Mouse (Mus musculus) embryonic stem cell, embryonic (primary cell): ENCODE data around the gene Mucl3.

Experiments
- CTCF ChIA-PET, 4 experiments: fragments of 300-600 bp in 2 of 4; fragments of 350-600 bp in 2 of 4; sonication (Branson Sonifier 250); formaldehyde crosslinking; loops; one replicate each; lab custom pipeline; 2022; ENCODE audit warnings: inconsistent platforms in 2 of 4; lab: Charles Lee
- POLR2A ChIA-PET, 4 experiments: fragments of 300-600 bp in 2 of 4; fragments of 350-600 bp in 2 of 4; sonication (Branson Sonifier 250); formaldehyde crosslinking; loops; one replicate each; lab custom pipeline; 2022; ENCODE audit warnings: antibody characterized with exemption in 4 of 4, inconsistent platforms in 1 of 4; lab: Charles Lee

The Mucl3 gene

DNA sequence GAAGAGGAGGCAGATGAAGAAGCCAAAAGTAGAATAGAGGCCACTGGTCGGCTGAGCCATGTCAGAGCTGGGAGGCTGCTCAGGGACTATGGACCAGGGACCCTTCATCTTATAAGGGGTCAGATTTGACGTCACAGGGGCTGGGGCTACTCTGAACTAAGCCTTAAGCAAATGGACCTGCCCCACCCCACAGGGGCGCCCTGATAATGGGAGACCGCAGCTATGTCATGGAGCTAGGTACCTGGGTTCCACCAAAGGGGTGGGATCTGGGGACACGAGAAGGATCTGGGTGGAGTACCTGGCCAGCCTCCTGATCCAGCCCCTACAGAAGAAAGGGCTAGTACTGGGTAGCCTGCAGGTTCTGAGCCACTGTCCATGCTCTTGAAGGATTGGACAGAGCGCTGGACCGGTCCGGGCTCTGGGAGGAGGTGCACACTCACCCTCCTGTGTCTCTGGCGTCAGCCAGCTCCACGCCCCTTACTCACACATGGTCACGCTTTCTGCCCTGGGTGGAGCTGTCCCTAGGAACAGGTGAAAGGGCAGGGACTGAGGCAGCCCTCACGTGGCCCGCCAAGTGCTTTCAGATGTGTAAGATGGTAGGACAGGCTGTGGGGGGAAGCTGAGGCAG, at the start of gene Mucl3:
Gene Mucl3, minus strand, starts transcription at position 87 of the 628 bp plus-strand sequence.
- CTCF ChIA-PET, result interaction anchor here in 2 of 4 experiments (0.8 to 1.4 kb wide), 4 partner anchors 9 to 94 kb away, joined by 3 to 5 read pairs (median 3); no protein-coding TSS in a partner anchor
- POLR2A ChIA-PET, result interaction anchor here in 3 of 4 experiments (0.8 to 1.3 kb wide), 6 partner anchors 8 to 30 kb away, joined by 3 to 4 read pairs (median 4); partner anchors contain the start of gene Gtf2h4 (in 1 of the 3)

DNA sequence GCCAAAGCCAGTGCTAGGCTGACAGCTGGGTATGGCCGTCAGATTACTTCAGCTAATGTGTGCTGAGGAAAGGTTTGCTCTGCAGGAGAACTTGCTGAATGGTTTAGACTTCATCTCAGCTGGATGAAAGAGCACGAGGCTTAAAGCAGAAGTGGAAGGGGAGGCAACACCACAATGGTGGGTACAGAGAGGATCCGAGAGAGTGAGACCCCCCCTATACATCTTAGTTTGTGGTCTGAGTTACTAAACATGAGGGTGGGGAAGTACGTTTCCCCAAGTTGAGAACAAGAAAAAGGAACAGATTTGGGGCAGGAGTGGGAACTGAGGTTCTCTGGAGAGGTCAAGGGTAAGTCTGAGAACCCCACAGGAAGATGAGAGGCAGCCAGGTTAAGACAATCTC, 48.9 kb upstream of the Mucl3 start:
- ChIA-PET CTCF (interaction anchor here in 2 of 4 experiments (1.0 to 1.2 kb wide), 4 partner anchors 19 to 108 kb away, joined by 3 to 6 read pairs (median 4); partner anchors contain the start of gene Gtf2h4 (in 1 of the 2)), POLR2A (interaction anchor here in 1 of 4 experiments (3.1 kb wide), 1 partner anchor 11 kb away, joined by 11 read pairs; no protein-coding TSS in a partner anchor)

DNA sequence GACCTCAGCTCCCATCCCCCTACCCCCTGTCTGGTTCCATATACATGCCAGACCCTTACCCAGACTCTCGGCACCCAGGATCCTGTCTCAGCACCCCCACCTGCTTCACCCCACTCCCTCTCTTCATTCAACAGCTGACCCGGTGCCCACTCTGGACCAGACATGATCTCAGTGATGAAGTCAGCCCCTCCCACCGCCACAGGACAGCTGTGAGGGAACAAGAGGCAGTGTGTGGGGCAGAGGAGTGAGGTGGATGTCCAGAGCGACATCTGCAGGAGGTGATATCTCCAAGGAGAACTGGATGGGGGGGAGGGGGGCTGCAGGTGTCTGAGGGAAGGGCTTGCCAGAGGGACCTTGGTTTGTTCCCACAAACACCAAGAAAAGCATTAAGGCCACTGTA, 48.3 kb upstream of the Mucl3 start:
- ChIA-PET POLR2A (interaction anchor here in 2 of 4 experiments (0.6 to 3.1 kb wide), 6 partner anchors 11 to 329 kb away, joined by 3 to 11 read pairs (median 3); partner anchors contain the start of gene H2-T24 (in 1 of the 2)), CTCF (interaction anchor here in 3 of 4 experiments (0.6 to 1.7 kb wide), 6 partner anchors 18 to 190 kb away, joined by 3 to 7 read pairs (median 5); partner anchors contain the start of gene Gtf2h4 (in 1 of the 3))

DNA sequence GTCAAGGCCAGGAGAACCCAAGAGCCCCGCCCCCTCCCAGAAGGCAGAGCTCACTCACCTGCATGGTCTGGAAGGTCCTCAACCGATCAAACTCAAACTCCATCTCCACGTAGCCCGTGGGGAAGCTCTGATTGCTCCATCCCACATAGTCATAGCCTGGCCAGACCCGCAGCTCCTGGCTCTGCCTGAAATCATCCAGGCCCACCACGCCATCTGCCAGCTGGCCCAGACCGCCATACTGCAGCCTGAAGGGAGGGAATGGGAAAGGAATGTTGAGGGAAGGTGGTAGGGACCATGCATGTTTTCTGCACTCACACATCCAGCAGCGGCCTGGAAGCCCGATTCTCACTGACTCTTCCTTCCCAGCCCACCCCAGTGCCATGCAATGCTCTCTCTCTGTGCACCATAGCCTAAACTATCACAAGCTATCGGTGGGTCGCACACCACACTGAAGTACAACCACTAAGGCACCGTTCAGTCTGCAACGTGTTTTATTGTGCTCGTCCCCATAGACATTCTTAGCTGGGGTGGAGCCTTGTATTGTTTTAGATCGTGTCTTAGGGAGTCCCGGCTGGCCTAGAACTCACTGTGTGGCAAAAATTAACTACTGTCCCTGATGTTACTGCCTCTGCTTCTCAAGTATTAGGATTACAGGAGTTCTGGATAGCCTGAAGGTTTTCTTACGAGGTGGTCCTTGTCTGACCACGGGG, 46.6 kb upstream of the Mucl3 start:
- POLR2A ChIA-PET, result interaction anchor here in 3 of 4 experiments (0.5 to 3.1 kb wide), 16 partner anchors 8 to 202 kb away, joined by 3 to 11 read pairs (median 3); partner anchors contain the start of genes Ddr1 (in 2 of the 3), Gtf2h4 (in 1 of the 3) and Ier3 (in 1 of the 3)
- CTCF ChIA-PET, result interaction anchor here (0.6 to 1.7 kb wide), 15 partner anchors 11 to 92 kb away, joined by 3 to 10 read pairs (median 4); no protein-coding TSS in a partner anchor

DNA sequence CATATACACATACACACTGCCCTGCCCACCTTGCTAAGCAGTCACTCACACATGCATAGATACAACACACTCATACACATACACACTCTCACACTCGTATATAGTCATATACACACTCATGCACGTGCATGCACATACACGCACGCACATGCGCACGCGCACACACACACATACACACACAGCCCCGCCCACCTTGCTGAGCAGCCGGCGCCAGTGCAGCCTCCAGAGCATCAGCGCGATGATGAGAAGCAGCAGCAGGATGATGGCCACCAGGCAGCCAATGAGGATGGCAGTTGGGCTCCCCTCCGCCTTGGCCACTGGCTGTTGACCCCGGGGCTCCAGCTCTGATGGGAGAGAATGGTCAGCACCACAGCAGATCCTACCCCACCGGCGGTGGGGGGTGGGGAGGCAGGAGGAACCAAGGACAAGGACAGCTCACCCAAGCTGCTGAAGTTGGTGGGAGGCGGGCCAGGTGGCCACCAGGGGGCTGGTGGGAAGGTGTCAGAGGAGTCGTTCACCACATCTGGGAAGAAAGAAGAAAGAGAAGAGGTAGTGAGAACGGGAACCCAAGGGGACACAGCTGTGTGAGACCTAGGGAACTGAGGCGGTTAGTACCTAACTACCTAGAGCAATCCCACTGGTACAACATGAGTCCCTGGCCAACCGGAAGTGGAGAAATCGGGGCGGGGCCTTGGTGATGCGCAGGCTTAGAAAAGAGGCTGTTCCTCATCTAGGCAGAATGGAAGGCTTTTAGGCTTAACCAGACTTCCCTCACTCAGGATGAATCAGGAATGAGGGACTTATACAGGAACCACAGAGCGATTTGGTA, 45.1 kb upstream of the Mucl3 start:
- POLR2A ChIA-PET, result interaction anchor here in 1 of 4 experiments (1.9 kb wide), 1 partner anchor 15 kb away, joined by 7 read pairs; the partner anchor contains the start of gene Gtf2h4
- CTCF ChIA-PET, result interaction anchor here (0.5 to 1.1 kb wide), 6 partner anchors 8 to 533 kb away, joined by 3 to 6 read pairs (median 4); no protein-coding TSS in a partner anchor

DNA sequence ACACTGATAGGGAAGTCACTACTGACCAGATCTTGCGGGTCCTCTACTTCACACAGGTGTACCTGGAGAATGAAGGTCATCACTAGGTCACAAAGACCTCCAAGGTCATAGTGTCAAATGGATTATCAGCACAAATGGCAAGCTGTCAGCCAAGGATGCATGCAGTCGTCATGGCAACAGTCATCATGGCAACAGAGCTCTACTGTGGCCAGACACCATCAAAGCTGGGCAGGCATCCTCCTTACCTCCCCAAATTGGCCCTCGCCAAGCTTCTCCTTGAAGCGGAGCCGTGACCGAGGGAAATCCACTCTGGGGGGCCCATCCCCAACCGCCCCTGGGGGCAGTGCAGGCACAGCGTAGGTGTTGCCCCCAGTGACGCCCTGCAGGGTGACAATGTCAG, 41.6 kb upstream of the Mucl3 start:
- ChIA-PET CTCF (interaction anchor here in 3 of 4 experiments (0.6 to 1.4 kb wide), 3 partner anchors 30 to 55 kb away, joined by 3 to 6 read pairs (median 5); no protein-coding TSS in a partner anchor), POLR2A (interaction anchor here in 3 of 4 experiments (0.6 to 3.0 kb wide), 5 partner anchors 12 to 813 kb away, joined by 3 to 10 read pairs (median 5); partner anchors contain the start of gene Gtf2h4 (in 1 of the 3))

DNA sequence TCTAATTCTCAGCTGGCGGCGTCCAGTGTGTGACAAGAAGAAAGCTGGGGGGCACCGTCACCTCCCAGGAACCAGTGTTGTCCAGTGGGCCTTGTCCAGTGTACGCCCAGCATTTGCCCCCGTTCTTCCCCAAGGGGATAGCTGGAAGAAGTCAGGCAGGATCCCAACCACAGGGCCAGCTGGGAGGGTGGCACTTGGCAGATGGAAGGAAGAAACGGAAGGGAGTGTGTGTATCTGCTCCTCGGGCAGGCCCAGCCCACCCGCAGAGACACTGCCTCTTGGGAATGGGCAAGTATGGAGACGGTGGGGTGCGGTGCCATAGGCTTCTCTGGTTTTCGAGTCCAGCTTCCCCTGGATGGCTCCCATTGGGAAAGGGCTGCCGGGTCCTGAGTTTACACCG, 38.5 kb upstream of the Mucl3 start:
- POLR2A ChIA-PET, result interaction anchor here (0.5 to 3.1 kb wide), 19 partner anchors 8 to 174 kb away, joined by 3 to 17 read pairs (median 5); partner anchors contain the start of genes Gtf2h4 (in 2 of the 4) and Vars2 (in 2 of the 4)
- CTCF ChIA-PET, result interaction anchor here (0.5 to 1.6 kb wide), 12 partner anchors 13 to 186 kb away, joined by 3 to 6 read pairs (median 4); partner anchors contain the start of gene Ddr1 (in 1 of the 4)

DNA sequence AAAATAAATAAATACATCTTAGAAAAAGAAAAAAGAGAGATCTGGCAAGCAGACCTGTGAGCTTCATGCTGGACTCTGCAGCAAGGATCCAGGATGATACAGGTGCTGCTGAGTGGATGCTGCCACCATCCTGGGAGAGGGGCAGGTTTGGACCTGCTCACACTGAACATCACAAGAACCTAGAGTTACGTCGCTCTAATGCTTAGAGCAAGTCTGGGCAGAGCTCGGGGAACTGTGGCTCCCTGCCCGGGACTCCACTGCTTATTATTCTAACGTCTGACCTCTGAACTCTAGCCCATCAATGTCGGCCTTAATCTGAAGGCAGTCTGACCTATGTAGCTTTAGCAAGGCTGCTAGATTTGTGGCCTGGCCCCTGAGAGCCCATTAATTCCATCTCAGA, 37.1 kb upstream of the Mucl3 start:
- ChIA-PET POLR2A (interaction anchor here in 3 of 4 experiments (0.5 to 3.1 kb wide), 15 partner anchors 9 to 51 kb away, joined by 3 to 17 read pairs (median 3); partner anchors contain the start of genes Vars2 (in 2 of the 3) and Ddr1 (in 1 of the 3)), CTCF (interaction anchor here in 3 of 4 experiments (0.5 to 1.5 kb wide), 8 partner anchors 8 to 750 kb away, joined by 3 to 5 read pairs (median 3); partner anchors contain the start of gene Neu1 (in 1 of the 3))

DNA sequence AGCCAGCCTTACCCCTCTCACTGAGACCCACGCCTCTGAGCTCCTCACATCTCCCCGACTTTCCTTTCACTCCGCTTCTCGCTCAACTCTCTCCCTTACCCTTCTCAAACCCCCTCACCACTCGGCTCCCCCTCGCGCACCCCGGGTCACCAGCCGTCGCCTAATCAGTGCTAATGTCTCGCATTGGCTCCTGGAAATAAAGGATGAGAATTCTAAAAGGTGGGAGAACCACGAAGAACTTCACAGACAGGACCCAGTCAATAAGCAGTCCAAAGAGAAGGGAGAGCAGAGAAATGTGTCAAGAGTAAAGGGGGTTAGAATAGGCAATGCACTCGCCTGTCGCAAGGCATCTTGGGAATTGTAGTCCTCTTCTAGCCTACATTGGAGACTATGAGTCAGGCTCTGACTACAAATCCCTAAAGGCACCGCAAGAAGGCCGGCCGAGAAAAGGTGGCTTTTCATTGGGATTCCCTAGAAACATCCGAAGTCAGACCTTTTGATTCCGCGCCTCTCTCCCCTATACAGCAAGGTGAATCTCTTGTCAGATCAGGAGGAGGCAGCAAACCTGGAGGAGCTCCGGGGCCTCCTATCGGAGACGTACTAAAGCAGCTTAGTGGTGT, 30.0 kb upstream of the Mucl3 start, which contains the start of gene Gtf2h4:
Gene Gtf2h4, minus strand, starts transcription at position 324 of the 620 bp plus-strand sequence.
- CTCF ChIA-PET, result interaction anchor here in 3 of 4 experiments (0.6 to 2.2 kb wide), 9 partner anchors 18 to 245 kb away, joined by 3 to 6 read pairs (median 3); no protein-coding TSS in a partner anchor
- POLR2A ChIA-PET, result interaction anchor here (0.5 to 2.9 kb wide), 28 partner anchors 8 to 1377 kb away, joined by 3 to 12 read pairs (median 4); partner anchors contain the start of genes Ddr1 (in 1 of the 4) and Flot1 (in 1 of the 4)

DNA sequence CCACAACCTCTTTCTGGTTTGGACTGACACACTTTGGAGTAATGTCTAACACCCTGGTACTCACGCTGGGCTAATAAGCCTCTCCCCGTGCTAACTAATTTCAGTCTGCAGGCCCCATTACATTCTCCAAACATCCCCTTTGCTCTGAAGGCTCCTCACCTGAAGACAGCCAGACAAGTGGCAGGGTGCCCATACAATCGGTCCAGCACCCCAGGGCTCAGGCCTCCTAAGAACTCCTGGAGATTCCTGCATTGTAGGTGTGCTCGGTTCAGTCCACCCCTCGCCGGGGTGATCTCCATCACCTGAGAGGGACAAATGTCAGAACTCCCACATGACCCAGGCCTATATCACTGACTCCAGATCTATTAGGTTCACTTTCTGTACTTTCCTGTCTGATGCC, 29.0 kb upstream of the Mucl3 start:
- ChIA-PET POLR2A (interaction anchor here in 3 of 4 experiments (1.3 to 2.9 kb wide), 5 partner anchors 8 to 1378 kb away, joined by 3 to 12 read pairs (median 7); no protein-coding TSS in a partner anchor), CTCF (interaction anchor here in 2 of 4 experiments (1.0 to 2.2 kb wide), 2 partner anchors 67 to 88 kb away, joined by 3 to 6 read pairs; no protein-coding TSS in a partner anchor)

DNA sequence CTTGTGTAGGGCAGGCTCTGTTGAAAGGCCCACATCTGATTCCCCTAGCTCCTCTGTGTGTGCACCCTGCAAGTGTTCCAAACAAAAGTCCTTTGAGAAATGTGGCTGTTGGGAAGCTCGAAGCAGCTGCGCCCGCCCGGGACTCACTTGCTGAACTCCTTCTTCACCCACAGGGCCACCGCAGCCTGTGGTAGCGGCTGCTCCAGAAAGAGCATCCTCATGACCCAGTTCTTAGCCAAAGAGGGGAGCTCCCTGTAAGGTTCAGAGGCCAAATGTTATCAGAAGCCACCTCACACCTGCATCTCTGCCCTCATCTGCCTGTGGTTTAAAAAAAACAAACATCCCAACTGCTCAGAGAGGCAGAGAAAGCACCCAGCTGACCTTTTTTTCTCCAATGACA, 28.4 kb upstream of the Mucl3 start:
- POLR2A ChIA-PET, result interaction anchor here in 1 of 4 experiments (0.8 to 1.3 kb wide), 3 partner anchors 9 to 65 kb away, joined by 3 read pairs; no protein-coding TSS in a partner anchor
- CTCF ChIA-PET, result interaction anchor here in 1 of 4 experiments (1.5 kb wide), 1 partner anchor 37 kb away, joined by 4 read pairs; no protein-coding TSS in a partner anchor

DNA sequence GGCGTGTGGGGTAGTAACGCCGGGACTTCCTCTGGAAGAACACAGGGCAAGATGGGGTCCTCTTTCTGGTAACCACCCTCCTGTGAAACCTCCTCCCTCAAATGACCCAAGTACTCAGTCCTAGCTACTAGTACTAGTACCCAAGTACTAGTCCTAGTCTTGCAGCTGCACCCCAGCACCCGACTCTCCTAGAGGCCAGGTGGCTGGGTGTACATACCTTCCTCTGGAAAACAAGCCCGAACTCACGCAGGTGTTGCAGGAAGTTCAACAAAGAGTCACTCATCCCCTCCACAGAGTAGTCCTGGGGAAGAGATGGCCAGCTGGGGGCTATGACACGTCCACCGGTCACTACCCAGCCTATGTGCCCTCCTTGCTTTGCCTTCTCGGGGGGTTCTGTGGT, 26.2 kb upstream of the Mucl3 start:
- ChIA-PET CTCF (interaction anchor here in 2 of 4 experiments (0.6 to 1.0 kb wide), 2 partner anchors 21 to 143 kb away, joined by 3 read pairs; no protein-coding TSS in a partner anchor), POLR2A (interaction anchor here in 2 of 4 experiments (0.5 to 3.5 kb wide), 3 partner anchors 11 to 522 kb away, joined by 3 to 17 read pairs (median 5); no protein-coding TSS in a partner anchor)

DNA sequence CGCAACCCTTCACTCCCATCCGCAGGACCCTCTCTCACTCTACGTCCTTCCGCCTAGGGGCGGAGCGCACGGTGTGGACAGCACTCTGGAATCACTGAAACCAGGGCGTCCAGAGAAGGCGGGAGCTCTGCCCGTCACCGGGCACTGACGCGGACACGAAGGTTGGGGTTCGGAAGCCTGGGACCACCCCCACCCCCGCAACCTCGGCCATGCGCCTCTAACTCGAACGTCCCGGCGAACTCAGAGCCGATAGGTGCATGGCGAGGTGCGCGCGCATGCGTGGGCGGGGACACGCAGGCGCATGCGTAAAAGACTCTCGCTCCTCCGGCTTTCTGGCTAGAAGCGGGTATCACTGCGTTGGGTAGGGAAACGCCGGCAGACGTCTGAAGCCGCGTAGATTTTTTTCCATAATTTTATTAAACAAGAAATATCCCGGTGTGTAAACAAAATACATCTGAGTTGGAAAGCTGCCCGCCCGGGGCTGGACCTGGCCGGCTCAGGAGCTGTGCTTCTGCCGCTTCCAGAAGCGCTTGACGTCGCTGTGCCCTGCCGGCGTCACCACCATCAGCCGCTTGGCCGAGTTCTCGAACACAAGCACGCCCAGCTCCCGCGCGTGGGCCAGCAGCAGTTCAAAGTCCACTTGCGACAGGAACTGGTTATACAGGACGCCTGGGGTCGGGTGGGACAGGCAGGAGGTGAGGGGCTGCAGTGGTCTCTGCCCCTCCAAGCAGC, 24.0 kb upstream of the Mucl3 start, which contains the start of gene Vars2:
Gene Vars2, minus strand, starts transcription at position 259 of the 732 bp plus-strand sequence.
- POLR2A ChIA-PET, result interaction anchor here in 3 of 4 experiments (0.7 to 3.5 kb wide), 15 partner anchors 10 to 312 kb away, joined by 3 to 17 read pairs (median 4); partner anchors contain the start of genes Gnl1 (in 1 of the 3), Ier3 (in 1 of the 3), Mrps18b (in 1 of the 3) and Ppp1r10 (in 1 of the 3)
- CTCF ChIA-PET, result interaction anchor here in 3 of 4 experiments (0.6 to 4.0 kb wide), 8 partner anchors 11 to 421 kb away, joined by 3 to 32 read pairs (median 3); partner anchors contain the start of gene Flot1 (in 1 of the 3)

DNA sequence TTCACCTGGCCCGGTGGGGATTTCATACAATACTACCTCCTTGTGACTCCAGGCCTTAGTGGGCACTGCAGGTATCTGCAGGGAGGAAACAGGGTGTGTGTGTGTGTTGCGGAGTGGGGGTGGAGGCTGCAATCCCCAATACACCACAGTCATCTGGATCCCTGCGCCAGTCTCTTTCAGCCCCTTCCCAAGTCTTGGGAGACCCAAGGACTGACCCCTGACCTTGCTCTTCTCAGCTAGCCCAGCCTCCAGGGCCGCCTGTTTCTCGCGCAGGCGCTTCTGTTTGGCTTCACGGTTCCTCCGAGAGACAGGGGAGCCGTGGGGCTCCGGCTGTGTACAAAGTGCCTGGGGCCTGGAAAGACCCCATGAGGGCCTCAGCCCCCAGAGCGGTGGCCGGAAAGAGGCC, 23.4 kb upstream of the Mucl3 start:
- CTCF ChIA-PET, result interaction anchor here in 2 of 4 experiments (0.6 to 4.0 kb wide), 5 partner anchors 32 to 421 kb away, joined by 3 to 32 read pairs (median 3); partner anchors contain the start of gene Flot1 (in 1 of the 2)

More for the DNA sequence above, 23.4 kb upstream of the Mucl3 start:
- POLR2A ChIA-PET, result interaction anchor here in 2 of 4 experiments (0.6 to 3.5 kb wide), 9 partner anchors 14 to 155 kb away, joined by 3 to 17 read pairs (median 5); partner anchors contain the start of gene Ier3 (in 1 of the 2)
